Mouse (Mus musculus) heart, postnatal 0 days (tissue): ENCODE data around the gene Dand5.

Experiments used
- CTCF ChIP-seq: IDR thresholded peaks from 2 replicates; pipeline ENCODE4 v1.5.1; 2016; ENCODE audit warnings: antibody characterized with exemption, control low read depth, low read depth
- EP300 ChIP-seq: IDR thresholded peaks from 2 replicates; pipeline ENCODE4 v1.6.1; 2016; ENCODE audit warnings: antibody characterized with exemption, low read depth

DNA sequence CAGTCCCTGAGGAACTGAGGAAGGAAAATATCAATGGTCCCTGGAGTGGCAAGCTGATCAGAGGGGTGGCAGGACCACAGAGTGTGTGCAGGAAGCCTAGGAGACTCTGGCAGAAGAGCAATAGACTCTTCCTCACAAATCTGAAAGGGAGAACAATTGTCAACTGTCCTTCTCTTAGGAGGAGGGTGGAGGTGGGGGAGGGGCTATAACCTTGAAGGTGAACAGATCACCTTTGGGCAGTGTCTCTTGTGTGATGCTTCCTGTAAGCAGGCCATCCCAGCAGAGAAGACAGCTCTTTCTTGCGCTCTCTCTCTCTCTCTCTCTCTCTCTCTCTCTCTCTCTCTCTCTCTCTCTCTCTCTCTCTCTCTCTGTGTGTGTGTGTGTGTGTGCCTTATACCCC, 46.1 kb downstream of the Dand5 start:
- TF ChIP-seq EP300 (no peak), CTCF (no peak)
